Mouse (Mus musculus) embryonic fibroblast, embryonic 13.5 days (primary cell): ENCODE results near the gene Myrf. TPM values are rescaled to one million over a fixed set of nuclear protein-coding genes. Genes with fewer than 3 reads are reported as not detected.
"Not testable (repeated sequence)": the region's sequence is repeated elsewhere in the genome, so short reads cannot be mapped to it uniquely, and the experiment has no call there.

Source experiments
- H3K27ac ChIP-seq: 2 replicates; pipeline ENCODE4 v1.5.1; 2012; ENCODE audit warnings: low read length, control low read depth, inconsistent platforms; ENCODE audit not compliant: insufficient read depth
- H3K4me1 ChIP-seq: 2 replicates; pipeline ENCODE4 v1.6.1; 2011; ENCODE audit warnings: low read length; ENCODE audit not compliant: control insufficient read depth, insufficient read depth
- H3K4me3 ChIP-seq: 2 replicates; pipeline ENCODE4 v1.5.1; 2011; ENCODE audit warnings: mild to moderate bottlenecking, control low read depth, low read length; ENCODE audit not compliant: insufficient read depth
- CTCF ChIP-seq: IDR thresholded peaks from 2 replicates; pipeline ENCODE4 v1.5.1; 2011; ENCODE audit warnings: mild to moderate bottlenecking, control low read depth, low read length, moderate library complexity, borderline replicate concordance; ENCODE audit not compliant: insufficient read depth
- POLR2A ChIP-seq: IDR thresholded peaks from 2 replicates; pipeline ENCODE4 v1.6.1; 2011; ENCODE audit warnings: low read depth, mild to moderate bottlenecking, control low read depth, low read length, moderate library complexity
- polyA plus RNA-seq: library from polyadenylated mRNA; stranded (reverse); fragments of >200 nt; gene quantifications from 2 replicates; pipeline ENCODE4 v1.2.4, GENCODE M21; 2011; ENCODE audit warnings: low read depth; ENCODE audit not compliant: missing spikeins, insufficient read length

Myrf gene
- polyA plus RNA-seq, 1 experiment: 2.1 TPM

DNA sequence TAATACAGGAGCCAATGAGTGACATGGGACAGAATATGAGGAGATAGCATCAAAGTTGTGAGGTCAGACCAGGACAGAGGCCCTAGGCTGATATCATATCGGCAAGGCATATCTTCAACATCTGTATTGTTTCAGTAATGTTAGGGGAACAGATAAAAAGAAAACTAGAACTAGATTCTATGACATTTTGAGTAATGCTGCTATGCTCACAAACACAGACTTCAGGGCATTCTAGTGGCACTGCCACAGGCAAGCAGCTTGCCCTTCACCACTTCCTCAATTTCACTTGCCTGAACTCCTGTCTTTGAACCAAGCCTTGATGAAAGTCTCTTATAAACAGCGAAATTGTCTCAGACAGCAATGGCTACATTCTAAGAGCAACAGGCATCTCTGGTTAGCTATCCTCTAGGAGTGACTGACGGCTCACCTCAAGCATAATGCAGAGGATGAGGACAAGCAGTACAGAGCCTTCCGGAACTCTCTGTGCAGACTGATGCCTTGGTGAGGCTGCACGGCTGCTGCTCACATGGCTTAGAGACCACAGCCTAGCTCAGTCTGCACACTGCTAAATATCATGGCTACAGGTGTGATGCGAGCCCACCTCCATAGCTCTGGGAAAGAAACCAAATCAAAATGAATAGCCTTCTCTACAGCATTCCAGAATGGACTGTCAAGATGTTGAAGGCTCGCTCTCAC is 66.6 kb downstream of the Myrf start:
- TF ChIP-seq POLR2A: no peak
- TF ChIP-seq CTCF: no peak
- no peaks in the 10 kb centered on the region for H3K4me1 ChIP-seq
- no peak overlapping the region for H3K4me3 ChIP-seq
- no peak overlapping the region for H3K27ac ChIP-seq

- Histone ChIP-seq H3K4me1 (no peaks in the 10 kb centered on the region), H3K27ac (no peak overlapping the region), H3K4me3 (no peak overlapping the region)
- TF ChIP-seq CTCF (no peak), POLR2A (no peak)
Measured at GRCm38 (mm10) chr19:10173116-10173718, 67.3 kb downstream of the Myrf start.

GRCm38 (mm10) chr19:10171846-10172245 is 68.7 kb downstream of the Myrf start:
- Histone ChIP-seq H3K27ac (no peak overlapping the region), H3K4me1 (no peaks in the 10 kb centered on the region), H3K4me3 (no peak overlapping the region)
- TF ChIP-seq POLR2A (no peak), CTCF (no peak)

DNA sequence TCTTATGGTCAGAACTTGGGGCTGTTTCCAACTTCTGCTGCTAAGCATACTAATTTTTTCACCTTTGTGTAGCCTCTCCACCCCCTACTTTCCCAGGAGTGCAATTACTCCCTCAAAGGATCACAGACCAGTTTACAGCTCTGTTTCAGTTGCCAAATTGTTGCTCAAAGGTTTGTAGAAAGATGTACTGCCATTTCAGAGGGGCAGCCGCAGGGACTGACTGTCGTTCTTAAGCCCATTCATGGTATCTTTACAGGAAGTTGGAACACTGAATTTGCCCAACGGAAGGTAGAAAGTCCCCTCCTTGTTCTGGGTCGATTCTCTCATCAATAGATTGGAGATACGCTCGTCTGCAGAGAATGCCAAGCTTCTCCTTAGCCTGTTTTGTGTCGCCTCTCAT is 69.2 kb downstream of the Myrf start:
- Histone ChIP-seq H3K4me3 (no peak overlapping the region), H3K27ac (no peak overlapping the region), H3K4me1 (no peaks in the 10 kb centered on the region)
- TF ChIP-seq POLR2A (no peak), CTCF (no peak)

DNA sequence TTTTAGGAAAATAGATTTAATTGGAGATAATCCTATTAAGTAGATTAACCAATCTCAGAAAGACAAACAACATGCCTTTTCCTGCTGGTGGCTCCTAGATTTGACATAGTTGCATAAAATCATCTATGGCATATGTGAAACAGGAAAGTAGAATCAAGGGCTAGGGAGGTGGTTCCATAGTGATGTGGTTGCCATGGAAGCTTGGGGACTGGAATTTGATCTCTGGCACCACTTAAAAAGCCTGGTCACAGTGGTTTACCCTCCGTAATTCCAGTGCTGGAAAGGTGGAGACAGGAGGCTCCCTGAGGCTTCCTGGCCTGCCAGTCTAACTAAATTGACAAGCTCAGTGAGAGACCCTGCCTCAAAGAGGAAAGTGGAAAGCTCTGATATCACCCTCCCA is 70.1 kb downstream of the Myrf start:
- TF ChIP-seq POLR2A (no peak), CTCF (no peak)
- H3K27ac ChIP-seq: no peak overlapping the region
- H3K4me1 ChIP-seq: no peaks in the 10 kb centered on the region
- H3K4me3 ChIP-seq: no peak overlapping the region

- not testable (repeated sequence) for H3K4me3 ChIP-seq, H3K27ac ChIP-seq, H3K4me1 ChIP-seq
Measured at GRCm38 (mm10) chr19:10169692-10170330, 70.7 kb downstream of the Myrf start.

DNA sequence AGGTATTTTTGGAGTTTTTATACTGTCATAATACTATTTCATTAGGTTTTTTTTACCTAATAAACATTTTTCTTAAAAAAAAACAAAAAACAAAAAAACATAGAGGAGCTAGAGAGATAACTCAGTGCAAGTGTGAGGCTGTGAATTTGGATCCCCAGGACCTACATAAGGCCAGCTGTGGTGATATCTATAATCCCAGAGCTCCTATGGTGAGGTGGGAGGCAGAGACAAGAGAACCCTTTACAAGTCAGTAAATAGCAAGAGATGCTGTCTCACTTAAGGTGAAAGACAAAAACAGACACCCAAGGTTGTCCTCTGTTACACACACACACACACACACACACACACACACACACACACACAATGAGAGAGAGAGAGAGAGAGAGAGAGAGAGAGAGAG is 71.4 kb downstream of the Myrf start:
- no peaks in the 10 kb centered on the region for H3K4me1 ChIP-seq
- no peak overlapping the region for H3K27ac ChIP-seq
- no peak overlapping the region for H3K4me3 ChIP-seq
- TF ChIP-seq CTCF (no peak), POLR2A (no peak)

DNA sequence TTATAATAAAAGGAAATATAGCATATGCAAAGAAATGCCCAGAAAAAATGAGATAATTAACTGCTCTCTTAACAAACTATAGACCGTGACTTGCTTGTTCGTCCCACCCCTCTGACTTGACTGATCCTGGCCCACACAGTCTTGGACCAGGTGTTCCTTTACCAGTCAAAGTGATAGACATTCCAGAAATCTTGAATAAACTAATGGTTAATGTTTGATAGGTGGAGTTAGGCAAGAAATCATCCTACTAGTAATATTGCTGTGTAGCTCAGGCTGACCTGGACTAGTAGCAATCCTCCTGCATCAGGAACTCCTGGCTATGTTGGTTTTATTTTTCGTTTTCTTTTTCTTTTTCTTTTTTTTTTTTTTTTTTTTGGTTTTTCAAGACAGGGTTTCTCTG is 72.1 kb downstream of the Myrf start:
- no peak for TF ChIP-seq POLR2A
- no peak for TF ChIP-seq CTCF
- Histone ChIP-seq H3K27ac (no peak overlapping the region), H3K4me3 (no peak overlapping the region), H3K4me1 (no peaks in the 10 kb centered on the region)

DNA sequence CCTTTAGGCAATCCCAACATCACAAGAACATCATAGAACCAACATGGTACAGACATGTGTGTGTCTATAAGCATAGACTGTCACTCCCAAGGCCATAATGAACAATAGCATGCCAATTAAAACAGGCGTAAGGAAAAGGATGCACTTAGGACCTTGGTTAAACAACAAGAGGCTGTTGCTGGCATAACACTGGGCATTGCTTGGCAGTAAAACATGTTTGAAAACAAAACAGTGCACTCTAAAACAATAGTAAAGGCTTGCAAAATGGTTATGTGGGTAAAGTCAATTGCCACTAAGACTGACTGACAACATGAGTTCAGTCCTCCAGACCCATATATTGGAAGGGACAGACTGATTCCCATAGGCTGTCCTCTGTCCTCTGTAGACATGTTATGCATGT is 72.6 kb downstream of the Myrf start:
- H3K4me3 ChIP-seq: no peak overlapping the region
- no peaks in the 10 kb centered on the region for H3K4me1 ChIP-seq
- TF ChIP-seq POLR2A (no peak), CTCF (no peak)
- H3K27ac ChIP-seq: no peak overlapping the region

- no peak overlapping the region for H3K4me3 ChIP-seq
- no peaks in the 10 kb centered on the region for H3K4me1 ChIP-seq
- H3K27ac ChIP-seq: no peak overlapping the region
- TF ChIP-seq POLR2A (no peak), CTCF (no peak)
Measured at GRCm38 (mm10) chr19:10167112-10167511, 73.4 kb downstream of the Myrf start.

DNA sequence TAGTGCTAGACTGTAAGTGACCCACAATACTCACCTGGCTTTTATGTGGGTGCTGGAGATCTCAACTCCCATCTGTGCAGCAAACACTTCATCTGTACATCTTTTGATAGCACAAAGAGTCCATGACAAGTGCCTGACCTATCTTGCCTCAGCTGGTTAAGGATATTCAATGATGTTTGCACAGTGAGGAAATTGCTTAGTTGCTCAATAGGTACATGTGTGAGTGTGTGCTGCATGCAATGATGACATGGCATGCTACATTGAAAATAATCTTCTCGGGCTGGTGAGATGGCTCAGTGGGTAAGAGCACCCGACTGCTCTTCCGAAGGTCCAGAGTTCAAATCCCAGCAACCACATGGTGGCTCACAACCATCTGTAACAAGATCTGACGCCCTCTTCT is 74.6 kb downstream of the Myrf start:
- H3K4me1 ChIP-seq, H3K27ac ChIP-seq, H3K4me3 ChIP-seq: not testable (repeated sequence)
